Mouse (Mus musculus): ENCODE results near the gene Nlgn2. TPM values are rescaled to one million over a fixed set of nuclear protein-coding genes. Genes with fewer than 3 reads are reported as not detected.
A peak's percentile ranks its signal among the peaks of the same experiment; 100 is the strongest.

The Nlgn2 gene
- polyA plus RNA-seq (2014; fragmentation: Nextera tagmentation; extraction: Ambion mirVana), result 8.2 and 9.1 TPM in 2 replicates

DNA sequence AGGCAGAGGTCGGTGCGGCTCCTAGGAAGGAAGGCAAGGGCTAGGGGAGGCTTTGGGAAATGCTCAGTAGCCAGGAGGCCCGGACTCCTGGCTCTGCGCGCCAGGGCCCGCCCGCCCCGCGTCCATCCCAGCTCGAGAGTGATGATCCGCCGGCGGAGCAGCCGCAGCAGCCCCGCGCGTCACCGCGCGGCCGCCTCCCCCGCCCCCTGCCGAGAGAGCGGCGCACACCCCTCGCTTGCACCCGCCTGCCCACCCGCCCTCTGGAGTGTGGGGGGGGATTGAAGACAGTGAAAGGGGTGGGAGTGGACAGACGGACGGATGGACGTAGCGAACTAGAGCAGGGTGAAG lies at the start of gene Nlgn2:
Nlgn2 (minus strand) TSS at position 181 of the 348 bp plus-strand sequence.
- Histone ChIP-seq H3K4me1 (ENCODE audit: control insufficient read depth, insufficient read depth, low read length) (peaks cover 9% of the 10 kb centered on the region), H3K36me3 (replicated peaks; ENCODE audit: control insufficient read depth, insufficient read depth, low read depth, low read length) (peaks cover 7% of the 10 kb centered on the region; the same call in 1 of the 2 replicates), H3K4me2 (ENCODE audit: low read depth, low read length) (peak within 1 kb of the TSS; percentile 93), H3K9ac (replicated peaks; ENCODE audit: low read length) (peak within 1 kb of the TSS; percentile 84), H3K4me3 (ENCODE audit: low read depth, low read length) (peak within 1 kb of the TSS; percentile 79), H3K27ac (replicated peaks; ENCODE audit: low read depth, low read length) (peak within 1 kb of the TSS; percentile 77), H3K27me3 (ENCODE audit: control insufficient read depth, insufficient read depth, low read length) (0 out of 2 replicates have a peak, but pooled peaks cover 2% of the 10 kb centered on the region), H3K9me3 (replicated peaks; ENCODE audit: control insufficient read depth, low read length) (no peaks in the 10 kb centered on the region)
- no peak for ATAC-seq (replicated peaks; ENCODE audit: insufficient number of reproducible peaks, low FRiP score, low TSS enrichment, low read depth)
- DNase-seq (ENCODE audit: low spot score), result no peak
- WGBS, result under 1% methylated on average over 30 of the region's 32 CpGs

DNA sequence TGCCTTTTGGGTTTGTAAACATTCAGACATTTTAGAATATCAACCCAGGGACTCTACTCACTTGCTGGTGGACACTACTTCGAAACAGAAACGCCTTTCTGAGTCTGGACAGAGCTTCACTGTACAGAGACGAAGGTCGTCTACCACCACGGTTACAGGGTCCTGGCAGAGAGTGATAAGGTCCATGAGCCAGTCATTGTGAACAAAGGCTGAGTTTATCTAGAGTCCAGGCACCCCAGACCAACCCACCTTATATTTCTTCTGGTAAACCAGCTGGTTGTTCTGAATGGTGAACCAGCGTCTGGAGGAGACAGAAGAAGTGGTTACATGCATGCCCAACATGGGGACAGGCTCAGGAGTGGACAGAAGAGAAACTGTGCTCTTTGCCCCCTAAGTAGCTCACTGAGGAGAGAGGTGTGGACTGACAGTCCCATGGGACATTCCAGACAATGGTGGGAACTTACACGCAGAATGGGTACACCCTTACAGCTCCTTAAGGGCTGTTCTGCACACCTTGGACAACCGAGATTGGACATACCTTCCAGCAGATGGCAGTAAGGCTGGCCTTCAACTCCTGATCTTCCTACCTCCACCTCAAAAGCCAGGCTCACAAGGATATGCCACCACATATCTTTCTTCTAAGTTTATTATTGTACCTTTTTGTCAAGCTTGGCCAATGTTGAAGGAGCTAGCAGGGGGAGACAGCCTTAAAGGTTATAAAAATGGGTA lies 49.5 kb upstream of the Nlgn2 start:
- Histone ChIP-seq H3K4me2 (ENCODE audit: low read depth, low read length) (no peak overlapping the region), H3K27me3 (ENCODE audit: control insufficient read depth, insufficient read depth, low read length) (no peaks in the 10 kb centered on the region), H3K4me3 (ENCODE audit: low read depth, low read length) (no peak overlapping the region), H3K27ac (replicated peaks; ENCODE audit: low read depth, low read length) (no peak overlapping the region), H3K4me1 (ENCODE audit: control insufficient read depth, insufficient read depth, low read length) (no peaks in the 10 kb centered on the region), H3K36me3 (replicated peaks; ENCODE audit: control insufficient read depth, insufficient read depth, low read depth, low read length) (no peaks in the 10 kb centered on the region), H3K9ac (replicated peaks; ENCODE audit: low read length) (no peak overlapping the region), H3K9me3 (replicated peaks; ENCODE audit: control insufficient read depth, low read length) (no peaks in the 10 kb centered on the region)
- DNase-seq (ENCODE audit: low spot score) (no peak), ATAC-seq (replicated peaks; ENCODE audit: insufficient number of reproducible peaks, low FRiP score, low TSS enrichment, low read depth) (no peak)
- 78% methylated on average over 8 of the region's 8 CpGs for WGBS

DNA sequence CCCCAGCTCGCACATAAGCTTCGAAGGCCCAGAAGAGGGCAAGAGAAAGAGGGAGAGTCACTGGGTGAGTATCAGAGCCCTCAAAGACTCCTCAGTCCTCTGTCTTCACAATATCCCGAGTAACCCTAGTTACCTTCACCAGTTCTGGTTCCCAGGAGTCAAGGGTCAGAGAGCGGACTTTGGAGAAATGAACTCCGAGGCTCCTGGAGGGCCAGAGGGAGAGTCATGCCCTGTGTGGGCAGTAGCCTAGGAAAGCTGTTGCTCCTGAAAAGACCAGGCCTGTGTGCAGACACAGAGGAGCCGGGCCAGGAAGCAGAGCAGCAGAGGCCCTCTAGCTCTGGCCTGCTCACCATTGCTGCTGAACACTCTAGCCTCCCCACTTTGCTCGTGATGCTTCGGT lies 47.1 kb upstream of the Nlgn2 start:
- no peak for ATAC-seq (replicated peaks; ENCODE audit: insufficient number of reproducible peaks, low FRiP score, low TSS enrichment, low read depth)
- 81% methylated on average over 8 of the region's 8 CpGs for WGBS
- Histone ChIP-seq H3K4me2 (ENCODE audit: low read depth, low read length) (no peak overlapping the region), H3K36me3 (replicated peaks; ENCODE audit: control insufficient read depth, insufficient read depth, low read depth, low read length) (no peaks in the 10 kb centered on the region), H3K9ac (replicated peaks; ENCODE audit: low read length) (no peak overlapping the region; the same call in 1 of the 2 replicates), H3K27ac (replicated peaks; ENCODE audit: low read depth, low read length) (no peak overlapping the region), H3K4me1 (ENCODE audit: control insufficient read depth, insufficient read depth, low read length) (0 out of 2 replicates have a peak, but pooled peaks cover 2% of the 10 kb centered on the region), H3K27me3 (ENCODE audit: control insufficient read depth, insufficient read depth, low read length) (no peaks in the 10 kb centered on the region), H3K9me3 (replicated peaks; ENCODE audit: control insufficient read depth, low read length) (no peaks in the 10 kb centered on the region), H3K4me3 (ENCODE audit: low read depth, low read length) (no peak overlapping the region)
- no peak for DNase-seq (ENCODE audit: low spot score)

DNA sequence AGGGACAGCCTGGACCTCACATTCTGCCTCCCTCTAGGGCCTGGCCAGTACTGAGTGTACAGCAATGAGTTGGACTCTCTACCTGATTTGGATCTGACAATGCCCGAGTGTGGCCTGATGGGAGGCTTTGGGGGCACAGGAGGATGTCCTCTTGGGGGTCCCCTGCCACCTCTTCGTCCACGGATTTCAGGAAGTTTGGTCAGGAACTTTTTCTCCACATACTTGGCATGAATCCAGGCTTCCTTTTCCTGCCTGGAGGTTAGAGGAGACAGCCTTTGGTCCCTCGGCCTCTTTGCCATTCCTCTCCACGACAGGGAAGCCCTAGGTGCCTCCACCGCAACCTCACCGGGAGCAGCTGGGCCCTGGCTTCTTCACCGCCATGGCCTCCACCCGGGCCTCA lies 46.7 kb upstream of the Nlgn2 start:
- no peak overlapping the region for H3K4me2 ChIP-seq (ENCODE audit: low read depth, low read length)
- peak overlapping the region; percentile 34; the same call in 1 of the 2 replicates for H3K9ac ChIP-seq (replicated peaks; ENCODE audit: low read length)
- H3K27me3 ChIP-seq (ENCODE audit: control insufficient read depth, insufficient read depth, low read length), result no peaks in the 10 kb centered on the region
- no peak overlapping the region for H3K27ac ChIP-seq (replicated peaks; ENCODE audit: low read depth, low read length)
- DNase-seq (ENCODE audit: low spot score), result no peak
- no peak overlapping the region for H3K4me3 ChIP-seq (ENCODE audit: low read depth, low read length)
- H3K4me1 ChIP-seq (ENCODE audit: control insufficient read depth, insufficient read depth, low read length), result 0 out of 2 replicates have a peak, but pooled peaks cover 2% of the 10 kb centered on the region
- no peaks in the 10 kb centered on the region for H3K9me3 ChIP-seq (replicated peaks; ENCODE audit: control insufficient read depth, low read length)
- ATAC-seq (replicated peaks; ENCODE audit: insufficient number of reproducible peaks, low FRiP score, low TSS enrichment, low read depth), result no peak
- no peaks in the 10 kb centered on the region for H3K36me3 ChIP-seq (replicated peaks; ENCODE audit: control insufficient read depth, insufficient read depth, low read depth, low read length)
- 86% methylated on average over 9 of the region's 9 CpGs for WGBS

DNA sequence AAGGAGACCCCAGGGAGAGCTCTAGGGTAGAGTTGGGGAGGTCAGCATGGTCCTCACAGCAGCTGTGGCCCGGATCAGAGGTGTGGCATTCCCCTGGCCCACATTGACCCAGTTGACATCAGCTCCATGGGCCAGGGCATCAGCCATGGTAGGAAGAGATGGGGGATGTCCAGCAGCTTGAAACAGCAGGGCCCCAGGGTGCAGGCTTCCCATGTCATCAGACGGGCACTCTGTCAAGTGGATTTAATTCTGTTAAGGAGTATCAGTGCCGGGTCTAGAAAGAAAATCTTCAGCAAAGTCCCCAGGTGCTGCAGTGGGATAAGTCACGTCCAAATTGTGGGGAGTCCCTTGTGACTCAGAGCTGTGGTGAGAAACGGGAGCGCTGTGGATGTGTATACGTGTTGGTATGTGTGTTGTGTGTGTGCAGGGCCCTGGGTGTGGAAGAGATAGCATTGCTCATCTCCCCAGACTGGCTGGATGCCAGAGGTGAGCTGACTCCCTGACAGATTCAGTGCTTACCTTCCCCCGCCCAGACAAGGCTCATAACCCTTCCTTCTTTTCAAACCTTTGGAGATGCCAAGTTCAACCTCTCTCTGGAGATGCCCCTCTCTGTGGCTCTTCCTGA lies 46.1 kb upstream of the Nlgn2 start:
- Histone ChIP-seq H3K36me3 (replicated peaks; ENCODE audit: control insufficient read depth, insufficient read depth, low read depth, low read length) (no peaks in the 10 kb centered on the region), H3K4me3 (ENCODE audit: low read depth, low read length) (no peak overlapping the region), H3K27ac (replicated peaks; ENCODE audit: low read depth, low read length) (no peak overlapping the region), H3K9ac (replicated peaks; ENCODE audit: low read length) (no peak overlapping the region), H3K9me3 (replicated peaks; ENCODE audit: control insufficient read depth, low read length) (no peaks in the 10 kb centered on the region), H3K4me2 (ENCODE audit: low read depth, low read length) (no peak overlapping the region), H3K27me3 (ENCODE audit: control insufficient read depth, insufficient read depth, low read length) (no peaks in the 10 kb centered on the region), H3K4me1 (ENCODE audit: control insufficient read depth, insufficient read depth, low read length) (0 out of 2 replicates have a peak, but pooled peaks cover 2% of the 10 kb centered on the region)
- 86% methylated on average over 8 of the region's 8 CpGs for WGBS
- DNase-seq (ENCODE audit: low spot score) (no peak), ATAC-seq (replicated peaks; ENCODE audit: insufficient number of reproducible peaks, low FRiP score, low TSS enrichment, low read depth) (no peak)

DNA sequence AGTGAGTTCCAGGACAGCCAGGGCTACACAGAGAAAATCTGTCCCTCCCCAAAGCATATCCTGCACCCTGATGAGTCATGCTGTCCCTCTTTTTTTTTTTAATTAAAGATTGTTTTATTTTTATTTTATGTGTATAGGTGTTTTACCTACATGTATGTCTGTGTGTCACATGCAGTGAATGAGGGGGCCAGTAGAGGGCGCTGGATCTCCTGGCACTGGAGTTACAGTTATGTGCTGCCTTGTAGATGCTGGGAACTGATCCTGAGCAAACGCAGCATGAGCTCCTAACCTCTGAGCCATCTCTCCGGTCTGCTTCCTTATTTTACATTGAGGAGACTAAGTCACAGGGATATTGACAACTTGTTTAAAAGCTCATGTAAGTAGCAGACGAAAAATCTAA lies 45.5 kb upstream of the Nlgn2 start:
- ATAC-seq (replicated peaks; ENCODE audit: insufficient number of reproducible peaks, low FRiP score, low TSS enrichment, low read depth) (no peak), DNase-seq (ENCODE audit: low spot score) (peak; percentile 14)
- H3K9me3 ChIP-seq (replicated peaks; ENCODE audit: control insufficient read depth, low read length), result no peaks in the 10 kb centered on the region
- no peaks in the 10 kb centered on the region for H3K36me3 ChIP-seq (replicated peaks; ENCODE audit: control insufficient read depth, insufficient read depth, low read depth, low read length)
- WGBS, result 64% methylated on average over 4 of the region's 4 CpGs
- H3K4me1 ChIP-seq (ENCODE audit: control insufficient read depth, insufficient read depth, low read length), result 0 out of 2 replicates have a peak, but pooled peaks cover 2% of the 10 kb centered on the region
- H3K9ac ChIP-seq (replicated peaks; ENCODE audit: low read length), result no peak overlapping the region
- no peak overlapping the region for H3K4me2 ChIP-seq (ENCODE audit: low read depth, low read length)
- H3K27me3 ChIP-seq (ENCODE audit: control insufficient read depth, insufficient read depth, low read length), result no peaks in the 10 kb centered on the region
- H3K27ac ChIP-seq (replicated peaks; ENCODE audit: low read depth, low read length), result no peak overlapping the region
- H3K4me3 ChIP-seq (ENCODE audit: low read depth, low read length), result no peak overlapping the region

DNA sequence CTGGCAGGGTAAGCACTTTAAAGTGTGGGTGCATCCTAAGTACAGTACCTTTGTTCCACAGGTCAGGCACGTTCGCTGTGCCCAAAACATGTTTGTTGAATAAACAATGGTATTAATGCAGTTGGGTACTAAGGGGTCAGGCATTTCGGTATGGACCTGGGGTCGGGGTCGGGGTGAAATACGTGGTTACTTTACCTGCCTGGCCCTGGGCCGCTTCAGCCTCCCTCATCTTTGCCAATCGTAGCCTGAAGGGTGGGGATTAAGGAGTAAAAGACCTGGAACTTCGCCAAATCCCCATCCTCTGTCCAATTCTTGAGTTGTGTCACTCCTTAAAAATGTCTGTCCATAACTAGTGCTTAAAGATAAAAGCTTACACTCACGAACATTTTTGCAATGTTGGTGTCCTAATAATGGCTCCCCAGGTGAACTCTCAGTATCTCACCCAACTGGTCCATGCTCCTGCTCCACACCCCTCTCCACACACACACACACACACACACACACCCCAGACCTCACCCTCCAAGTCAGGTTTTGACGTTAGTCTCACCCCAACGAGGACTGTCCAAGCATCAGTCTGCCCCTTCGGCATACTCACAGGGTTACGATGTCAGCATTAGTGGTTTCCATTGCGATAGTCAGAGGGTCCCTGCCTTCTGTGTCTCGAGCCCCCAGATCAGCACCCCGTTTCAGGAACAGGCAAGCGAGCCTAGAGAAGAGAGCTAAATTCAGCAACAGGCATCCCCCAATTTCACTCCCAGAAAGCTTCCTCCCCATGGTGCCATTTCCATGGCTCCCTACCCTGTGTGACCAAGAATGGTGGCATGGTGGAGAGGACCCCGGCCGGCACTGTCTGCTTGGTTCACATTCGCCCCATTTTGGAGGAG lies 44.4 kb upstream of the Nlgn2 start:
- Histone ChIP-seq H3K9ac (replicated peaks; ENCODE audit: low read length) (peak overlapping the region; percentile 64), H3K27me3 (ENCODE audit: control insufficient read depth, insufficient read depth, low read length) (no peaks in the 10 kb centered on the region), H3K27ac (replicated peaks; ENCODE audit: low read depth, low read length) (peak overlapping the region; percentile 69; the same call in 1 of the 2 replicates), H3K4me1 (ENCODE audit: control insufficient read depth, insufficient read depth, low read length) (peaks cover 4% of the 10 kb centered on the region; the same call in 1 of the 2 replicates), H3K9me3 (replicated peaks; ENCODE audit: control insufficient read depth, low read length) (no peaks in the 10 kb centered on the region), H3K36me3 (replicated peaks; ENCODE audit: control insufficient read depth, insufficient read depth, low read depth, low read length) (no peaks in the 10 kb centered on the region), H3K4me2 (ENCODE audit: low read depth, low read length) (peak overlapping the region; percentile 69), H3K4me3 (ENCODE audit: low read depth, low read length) (peak overlapping the region; percentile 45)
- 58% methylated on average over 21 of the region's 21 CpGs for WGBS
- no peak for DNase-seq (ENCODE audit: low spot score)
- no peak for ATAC-seq (replicated peaks; ENCODE audit: insufficient number of reproducible peaks, low FRiP score, low TSS enrichment, low read depth)

Data from embryonic facial prominence, embryonic 11.5 days (tissue).